Mouse (Mus musculus) cerebellum, adult 2 months (tissue): ENCODE measurements around the gene Ranbp2. TPM values are rescaled to one million over a fixed set of nuclear protein-coding genes. Genes with fewer than 3 reads are reported as not detected.

Experiments used
- DNase-seq, 2 experiments: peaks; one replicate each; pipeline ENCODE4 v3.0.0; 2021
- H3K27ac ChIP-seq: fragments of 200-500 bp; 2 replicates; pipeline ENCODE4 v1.5.1; 2012; ENCODE audit warnings: low read length, control low read depth, inconsistent platforms; ENCODE audit not compliant: insufficient read depth
- H3K27me3 ChIP-seq: fragments of 200-500 bp; 2 replicates; pipeline ENCODE4 v1.6.1; 2012; ENCODE audit warnings: inconsistent platforms, mild to moderate bottlenecking, low read length, moderate library complexity; ENCODE audit not compliant: control insufficient read depth, insufficient read depth
- H3K4me1 ChIP-seq: fragments of 200-500 bp; 2 replicates; pipeline ENCODE4 v1.6.1; 2011; ENCODE audit warnings: low read length; ENCODE audit not compliant: control insufficient read depth, insufficient read depth
- H3K4me3 ChIP-seq: fragments of 200-500 bp; replicated peaks from 2 replicates; pipeline ENCODE3; 2011; ENCODE audit warnings: mild to moderate bottlenecking, low read depth, low read length, control low read depth; ENCODE audit not compliant: insufficient read depth
- CTCF ChIP-seq: fragments of 200-500 bp; IDR thresholded peaks from 2 replicates; pipeline ENCODE4 v1.5.1; 2011; ENCODE audit warnings: low read depth, mild to moderate bottlenecking, control low read depth, low read length, moderate library complexity, borderline replicate concordance; ENCODE audit not compliant: insufficient read depth
- POLR2A ChIP-seq: fragments of 200-500 bp; IDR thresholded peaks from 2 replicates; pipeline ENCODE4 v1.6.1; 2011; ENCODE audit warnings: low read length, control low read depth, borderline replicate concordance; ENCODE audit not compliant: insufficient read depth
- WGBS: fragments of 180-500 bp; shearing (Covaris S2); methylation state at CpG from one replicate; pipeline ENCODE4 v1.1.7; 2018; 5-methylcytosine and 5-hydroxymethylcytosine counted together
- polyA plus RNA-seq: library from polyadenylated mRNA; depleted of rRNA; stranded (reverse); fragments of >200 nt; gene quantifications from 2 replicates; pipeline ENCODE4 v1.2.3, GENCODE M21; 2012

Ranbp2 gene
- polyA plus RNA-seq, 1 experiment = 17.3 TPM

GRCm38 (mm10) chr10:58478071-58478578 is 31.4 kb downstream of the Ranbp2 start:
- no peak for DNase-seq
- Histone ChIP-seq H3K4me3 (no peak overlapping the region), H3K27me3 (no peaks in the 10 kb centered on the region), H3K4me1 (peaks cover 3% of the 10 kb centered on the region; the same call in 1 of the 2 replicates), H3K27ac (no peak overlapping the region)
- WGBS = 92% methylated on average over 2 of the region's 2 CpGs
- TF ChIP-seq CTCF (no peak), POLR2A (no peak)

GRCm38 (mm10) chr10:58479954-58480490 is 33.3 kb downstream of the Ranbp2 start:
- TF ChIP-seq CTCF (no peak), POLR2A (no peak)
- Histone ChIP-seq H3K27ac (no peak overlapping the region), H3K4me1 (peaks cover 3% of the 10 kb centered on the region; the same call in 1 of the 2 replicates), H3K4me3 (no peak overlapping the region), H3K27me3 (no peaks in the 10 kb centered on the region)
- WGBS = 90% methylated on average over 4 of the region's 4 CpGs
- DNase-seq = no peak

DNA sequence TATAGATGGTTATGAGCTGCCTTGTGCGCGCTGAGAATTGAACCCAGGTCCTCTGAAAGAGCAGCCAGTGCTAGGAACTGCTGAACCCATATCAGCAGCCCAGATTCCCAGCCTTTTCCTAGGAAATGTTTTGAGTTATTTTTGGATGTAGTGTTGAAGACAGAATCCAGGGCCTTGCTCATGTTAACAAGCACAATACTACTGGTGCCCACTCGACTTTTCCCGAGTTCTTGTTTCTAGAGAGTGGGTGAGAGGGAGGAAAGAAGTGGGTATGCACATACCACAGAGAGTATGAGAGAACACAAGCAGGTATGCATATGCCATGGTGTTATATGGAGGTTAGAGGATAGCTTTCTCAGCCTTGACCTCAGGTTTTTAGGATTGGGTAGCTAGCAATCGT is 44.3 kb downstream of the Ranbp2 start:
- H3K4me3 ChIP-seq = no peak overlapping the region
- no peaks in the 10 kb centered on the region for H3K4me1 ChIP-seq
- TF ChIP-seq CTCF (no peak), POLR2A (no peak)
- WGBS = 86% methylated on average over 5 of the region's 5 CpGs
- H3K27ac ChIP-seq = no peak overlapping the region
- no peaks in the 10 kb centered on the region for H3K27me3 ChIP-seq
- DNase-seq = no peak

DNA sequence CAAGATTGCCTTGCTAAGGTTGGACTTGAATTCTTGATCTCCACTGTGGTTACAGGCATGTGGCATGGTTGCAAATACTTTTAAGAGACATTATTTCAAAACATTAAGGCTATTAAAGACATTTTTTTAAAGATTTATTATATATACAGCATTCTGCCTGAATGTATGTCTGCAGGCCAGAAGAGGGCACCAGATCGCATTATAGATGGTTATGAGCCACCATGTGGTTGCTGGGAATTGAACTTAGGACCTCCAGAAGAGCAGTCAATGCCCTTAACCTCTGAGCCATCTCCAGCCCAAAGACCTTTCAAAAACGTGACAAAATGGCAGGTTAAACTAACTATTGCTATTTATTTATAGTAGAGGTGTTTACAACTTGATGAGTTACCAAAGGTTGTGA is 48.9 kb downstream of the Ranbp2 start:
- no peaks in the 10 kb centered on the region for H3K27me3 ChIP-seq
- no peaks in the 10 kb centered on the region for H3K4me1 ChIP-seq
- WGBS = 92% methylated on average over 2 of the region's 2 CpGs
- no peak overlapping the region for H3K4me3 ChIP-seq
- TF ChIP-seq CTCF (no peak), POLR2A (no peak)
- no peak for DNase-seq
- no peak overlapping the region for H3K27ac ChIP-seq

GRCm38 (mm10) chr10:58496732-58497131 is 50.0 kb downstream of the Ranbp2 start:
- H3K4me3 ChIP-seq = no peak overlapping the region
- no peaks in the 10 kb centered on the region for H3K4me1 ChIP-seq
- no peaks in the 10 kb centered on the region for H3K27me3 ChIP-seq
- TF ChIP-seq POLR2A = no peak
- no peak for TF ChIP-seq CTCF
- no peak for DNase-seq
- no peak overlapping the region for H3K27ac ChIP-seq

GRCm38 (mm10) chr10:58497320-58498284 is 50.9 kb downstream of the Ranbp2 start, which contains the start of gene Ccdc138:
Gene Ccdc138, plus strand, starts transcription at chr10:58497948.
- DNase-seq = peak; percentile 84 to 88
- TF ChIP-seq POLR2A = peak; percentile 18; the same call in 1 of the 2 replicates
- no peak; the same call in 1 of the 2 replicates for TF ChIP-seq CTCF
- Histone ChIP-seq H3K4me3 (peak within 1 kb of the TSS; percentile 87), H3K27ac (no peak within 1 kb of the TSS), H3K27me3 (no peaks in the 10 kb centered on the region), H3K4me1 (no peaks in the 10 kb centered on the region)
- WGBS = 2% methylated on average over 50 of the region's 50 CpGs

DNA sequence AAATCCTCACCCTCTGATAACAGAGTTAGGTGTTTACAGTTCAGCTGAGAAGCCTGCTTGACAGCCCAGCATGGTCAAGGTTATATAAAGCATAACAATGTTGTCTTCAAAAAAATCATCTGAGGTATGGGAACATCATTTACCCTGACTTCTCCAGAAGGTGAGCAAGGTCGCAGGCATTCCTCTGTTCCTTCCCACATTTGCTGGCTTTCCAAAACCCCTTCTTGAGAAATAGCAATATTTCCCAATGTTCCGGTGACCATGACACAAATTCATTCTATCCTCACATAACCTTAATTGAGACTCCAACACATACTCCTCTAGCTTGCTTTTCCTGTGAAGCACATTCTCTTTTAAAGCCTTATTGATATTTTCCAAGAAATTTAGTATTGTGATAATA is 51.8 kb downstream of the Ranbp2 start:
- Histone ChIP-seq H3K27ac (no peak overlapping the region), H3K27me3 (no peaks in the 10 kb centered on the region), H3K4me1 (no peaks in the 10 kb centered on the region), H3K4me3 (no peak overlapping the region)
- DNase-seq = no peak
- 40% methylated on average over 2 of the region's 2 CpGs for WGBS
- TF ChIP-seq POLR2A = no peak
- TF ChIP-seq CTCF = no peak

DNA sequence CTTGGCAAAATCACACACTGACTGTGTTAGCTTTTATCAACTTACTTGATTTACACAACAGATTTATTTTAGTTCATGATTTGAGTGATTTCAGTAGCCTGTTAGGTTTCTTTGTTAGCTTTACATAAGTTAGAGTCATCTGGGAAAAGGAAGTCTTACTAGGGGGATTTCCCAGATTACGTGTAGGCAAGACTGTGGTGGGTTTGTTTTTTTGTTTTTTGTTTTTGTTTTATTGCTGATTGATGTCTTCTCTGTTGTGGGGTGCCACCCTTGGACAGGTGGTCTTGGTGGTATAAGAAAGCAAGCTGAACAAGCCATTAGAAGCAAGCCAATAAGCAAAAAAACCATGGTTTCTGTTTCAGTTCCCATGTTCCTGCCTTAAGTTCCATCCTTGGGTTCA is 82.6 kb downstream of the Ranbp2 start:
- WGBS = 88% methylated on average over 1 of the region's 1 CpGs
- Histone ChIP-seq H3K27me3 (no peaks in the 10 kb centered on the region), H3K4me1 (no peaks in the 10 kb centered on the region), H3K27ac (no peak overlapping the region), H3K4me3 (no peak overlapping the region)
- no peak for DNase-seq
- TF ChIP-seq CTCF = no peak
- TF ChIP-seq POLR2A = no peak
